Mouse (Mus musculus) hindbrain, embryonic 13.5 days (tissue): ENCODE measurements around the gene Ccdc43. TPM values are rescaled to one million over a fixed set of nuclear protein-coding genes. Genes with fewer than 3 reads are reported as not detected.
A peak's percentile ranks its signal among the peaks of the same experiment; 100 is the strongest.
"Not testable (repeated sequence)": the region's sequence is repeated elsewhere in the genome, so short reads cannot be mapped to it uniquely, and the experiment has no call there.

ENCODE experiments used
- ATAC-seq: fragments of 200-750 bp; cut with Nextera tagmentation; 2 replicates; pipeline ENCODE4 v1.8.0; 2017; ENCODE audit warnings: moderate TSS enrichment; ENCODE audit not compliant: low FRiP score
- H3K27ac ChIP-seq: fragments of 300-500 bp; sonication (generic); 2 replicates; pipeline ENCODE4 v1.5.1; 2015; ENCODE audit warnings: inconsistent platforms, mild to moderate bottlenecking, moderate library complexity
- H3K27me3 ChIP-seq: fragments of 300-500 bp; sonication (generic); 2 replicates; pipeline ENCODE4 v1.6.1; 2015; ENCODE audit warnings: mild to moderate bottlenecking, inconsistent platforms
- H3K36me3 ChIP-seq: fragments of 300-500 bp; sonication (generic); 2 replicates; pipeline ENCODE4 v1.6.1; 2015; ENCODE audit warnings: mild to moderate bottlenecking, inconsistent platforms
- H3K4me1 ChIP-seq: fragments of 300-500 bp; sonication (generic); replicated peaks from 2 replicates; pipeline ENCODE4 v1.6.1; 2015; ENCODE audit warnings: inconsistent platforms
- H3K4me2 ChIP-seq: fragments of 300-500 bp; sonication (generic); 2 replicates; pipeline ENCODE4 v1.6.1; 2015; ENCODE audit warnings: inconsistent platforms, mild to moderate bottlenecking, moderate library complexity
- H3K4me3 ChIP-seq: fragments of 300-500 bp; sonication (generic); 2 replicates; pipeline ENCODE4 v1.5.1; 2015; ENCODE audit warnings: mild to moderate bottlenecking, inconsistent platforms
- H3K9ac ChIP-seq: fragments of 300-500 bp; sonication (generic); 2 replicates; pipeline ENCODE4 v1.6.1; 2015; ENCODE audit warnings: mild to moderate bottlenecking, inconsistent platforms
- H3K9me3 ChIP-seq: fragments of 300-500 bp; sonication (generic); 2 replicates; pipeline ENCODE4 v1.6.1; 2016; ENCODE audit warnings: inconsistent platforms
- WGBS: fragments of 180-500 bp; shearing (Covaris S2); methylation state at CpG from one replicate; pipeline ENCODE4 v1.1.7; 2015; 5-methylcytosine and 5-hydroxymethylcytosine counted together
- polyA plus RNA-seq: library from polyadenylated mRNA; unstranded; fragments of >200 nt; fragmentation: Nextera tagmentation; extraction: Ambion mirVana; gene quantifications from 2 replicates; pipeline ENCODE4 v1.2.1, GENCODE M21; 2015

Gene Ccdc43
- polyA plus RNA-seq, 1 experiment from 2014 or later, result 38.4 TPM

DNA sequence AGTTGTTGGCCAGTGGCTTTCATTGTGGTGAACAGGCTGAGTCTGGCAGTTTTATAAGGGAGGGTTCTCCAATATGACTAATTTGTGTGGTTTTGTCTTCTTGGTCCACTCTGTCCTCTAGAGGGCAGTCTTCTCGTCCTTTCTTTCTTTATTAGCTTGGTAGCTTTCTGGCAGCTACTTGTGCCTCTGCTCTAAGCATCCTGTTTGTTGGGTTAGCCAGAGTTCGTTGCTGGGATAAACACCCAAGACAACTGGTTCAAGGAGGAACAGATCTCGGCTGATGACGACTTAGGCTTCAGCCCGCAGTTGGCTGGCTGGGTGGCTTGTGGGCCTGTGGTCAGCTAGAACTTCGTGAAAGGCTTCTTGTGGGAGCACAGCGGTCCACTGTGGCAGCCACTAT lies 31.0 kb upstream of the Ccdc43 start:
- Histone ChIP-seq H3K4me3 (no peak overlapping the region), H3K27ac (no peak overlapping the region), H3K9me3 (no peaks in the 10 kb centered on the region), H3K9ac (no peak overlapping the region), H3K27me3 (peaks cover 2% of the 10 kb centered on the region; the same call in 1 of the 2 replicates), H3K4me2 (no peak overlapping the region), H3K36me3 (no peaks in the 10 kb centered on the region), H3K4me1 (no peaks in the 10 kb centered on the region)
- ATAC-seq, result no peak
- 33% methylated on average over 7 of the region's 7 CpGs for WGBS

DNA sequence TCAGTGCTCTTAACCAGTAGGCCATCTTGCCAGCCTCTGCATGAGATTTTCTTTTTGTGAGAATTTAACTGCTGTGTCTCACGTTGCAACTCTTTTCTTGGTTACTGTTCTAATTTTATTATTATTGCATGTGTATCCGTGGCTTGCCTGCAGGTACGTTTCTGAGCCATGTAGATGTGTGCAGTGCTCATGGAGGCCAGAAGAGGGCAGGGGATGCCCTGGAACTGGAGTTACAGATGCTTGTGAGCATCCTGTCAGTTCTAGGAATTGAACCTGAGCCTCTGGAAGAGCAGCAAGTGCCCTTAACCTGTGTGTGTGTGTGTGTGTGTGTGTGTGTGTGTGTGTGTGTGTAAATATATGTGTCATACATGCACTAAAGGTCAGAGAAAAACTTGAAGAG lies 28.0 kb upstream of the Ccdc43 start:
- H3K27ac ChIP-seq, result no peak overlapping the region
- ATAC-seq, result no peak

DNA sequence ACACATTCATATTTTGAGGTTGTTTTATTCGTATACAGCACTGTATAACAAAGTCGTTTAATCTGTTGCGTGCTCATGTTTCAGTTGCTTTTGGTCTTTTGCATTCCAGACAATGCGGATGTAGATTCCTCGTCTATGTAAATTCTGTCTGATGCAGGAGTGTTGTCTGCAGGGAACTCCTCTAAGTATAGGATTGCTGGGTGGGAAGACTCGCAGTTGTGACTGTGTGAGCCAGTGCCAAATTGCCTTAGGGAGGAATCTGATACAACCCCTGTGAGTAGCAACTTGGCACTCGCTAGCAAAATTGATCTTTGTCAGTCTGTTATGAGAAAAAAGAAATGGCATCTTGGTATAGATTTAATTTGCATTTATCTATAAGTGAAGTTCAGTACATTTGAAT lies 18.6 kb upstream of the Ccdc43 start:
- no peak for ATAC-seq
- H3K4me3 ChIP-seq, result no peak overlapping the region
- no peaks in the 10 kb centered on the region for H3K27me3 ChIP-seq
- no peaks in the 10 kb centered on the region; the same call in 1 of the 2 replicates for H3K9me3 ChIP-seq
- no peak overlapping the region for H3K9ac ChIP-seq
- no peaks in the 10 kb centered on the region for H3K4me1 ChIP-seq
- 77% methylated on average over 7 of the region's 7 CpGs for WGBS
- H3K36me3 ChIP-seq, result no peaks in the 10 kb centered on the region
- no peak overlapping the region for H3K27ac ChIP-seq
- H3K4me2 ChIP-seq, result no peak overlapping the region

More for the DNA sequence above, 28.0 kb upstream of the Ccdc43 start:
- Histone ChIP-seq H3K4me2 (no peak overlapping the region), H3K27me3 (peaks cover 3% of the 10 kb centered on the region; the same call in 1 of the 2 replicates), H3K4me3 (no peak overlapping the region), H3K9ac (no peak overlapping the region), H3K4me1 (no peaks in the 10 kb centered on the region), H3K36me3 (no peaks in the 10 kb centered on the region), H3K9me3 (no peaks in the 10 kb centered on the region)
- WGBS, result 43% methylated on average over 3 of the region's 3 CpGs

DNA sequence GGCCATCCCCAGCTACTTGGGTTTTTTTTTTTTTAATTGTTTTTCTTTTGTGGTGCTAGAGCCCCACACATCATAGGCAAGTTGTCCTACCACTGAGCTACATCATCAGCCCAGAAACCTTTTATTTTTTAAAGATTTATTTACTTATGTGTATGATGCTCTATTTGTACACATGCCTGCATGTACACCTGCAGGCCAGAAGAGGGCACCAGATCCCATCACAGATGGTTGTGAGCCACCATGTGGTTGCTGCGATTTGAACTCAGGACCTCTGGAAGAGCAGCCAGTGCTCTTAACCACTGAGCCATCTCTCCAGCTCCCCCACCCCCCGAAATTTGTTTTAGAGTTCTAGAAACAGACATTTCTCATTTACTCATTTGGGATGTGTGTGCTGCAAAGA lies 17.0 kb upstream of the Ccdc43 start:
- not testable (repeated sequence) for H3K9ac ChIP-seq, H3K27ac ChIP-seq, H3K4me2 ChIP-seq, ATAC-seq, H3K9me3 ChIP-seq, H3K36me3 ChIP-seq, H3K4me3 ChIP-seq, H3K4me1 ChIP-seq, H3K27me3 ChIP-seq
- 83% methylated on average over 2 of the region's 2 CpGs for WGBS

DNA sequence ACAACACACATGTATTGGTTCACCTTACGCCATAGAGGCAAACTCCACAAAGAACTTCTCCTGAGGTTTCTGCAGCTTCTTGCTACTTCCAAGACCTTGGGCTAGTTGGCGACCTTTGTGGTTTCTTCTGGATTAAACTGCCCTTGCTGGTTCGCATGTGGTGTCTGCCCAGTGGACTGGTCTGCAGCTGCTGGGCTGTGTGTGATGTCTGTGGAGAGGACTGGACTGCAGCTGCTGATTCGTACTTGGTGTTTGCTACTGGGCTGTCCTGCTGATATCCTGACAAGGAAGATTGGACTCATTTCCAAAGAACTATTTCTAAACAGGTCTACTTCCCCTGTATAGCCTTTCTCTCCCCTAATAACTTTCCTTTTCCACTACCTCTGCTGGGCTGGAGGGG lies 14.8 kb upstream of the Ccdc43 start:
- Histone ChIP-seq H3K27me3 (0 out of 2 replicates have a peak, but pooled peaks cover 3% of the 10 kb centered on the region), H3K4me1 (no peaks in the 10 kb centered on the region), H3K4me2 (no peak overlapping the region), H3K4me3 (no peak overlapping the region), H3K9ac (no peak overlapping the region), H3K9me3 (no peaks in the 10 kb centered on the region; the same call in 1 of the 2 replicates), H3K36me3 (no peaks in the 10 kb centered on the region), H3K27ac (no peak overlapping the region)
- no peak for ATAC-seq
- WGBS, result 94% methylated on average over 4 of the region's 4 CpGs

DNA sequence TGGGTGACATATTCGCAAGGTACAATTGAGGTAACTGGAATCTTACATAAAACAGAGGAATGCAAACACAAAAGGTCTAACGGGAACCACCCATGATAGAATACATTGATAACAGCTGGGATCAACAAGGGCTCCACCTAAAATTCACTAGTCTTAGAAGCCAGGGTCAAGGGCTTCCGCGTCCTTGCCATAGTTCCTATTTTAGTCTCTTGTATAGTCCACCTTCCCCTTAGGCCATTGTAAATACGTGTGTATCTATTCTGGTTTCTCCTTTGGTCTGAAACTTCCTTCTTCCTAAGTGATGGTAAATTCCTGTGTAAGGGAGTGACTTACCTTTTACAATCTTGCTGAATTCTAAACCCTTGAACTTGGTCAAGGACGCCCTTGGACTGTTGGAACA lies 4.6 kb upstream of the Ccdc43 start:
- H3K4me3 ChIP-seq, H3K4me1 ChIP-seq, H3K4me2 ChIP-seq, H3K27ac ChIP-seq, H3K9me3 ChIP-seq, H3K27me3 ChIP-seq, H3K36me3 ChIP-seq, H3K9ac ChIP-seq, ATAC-seq: not testable (repeated sequence)
- 89% methylated on average over 6 of the region's 6 CpGs for WGBS

DNA sequence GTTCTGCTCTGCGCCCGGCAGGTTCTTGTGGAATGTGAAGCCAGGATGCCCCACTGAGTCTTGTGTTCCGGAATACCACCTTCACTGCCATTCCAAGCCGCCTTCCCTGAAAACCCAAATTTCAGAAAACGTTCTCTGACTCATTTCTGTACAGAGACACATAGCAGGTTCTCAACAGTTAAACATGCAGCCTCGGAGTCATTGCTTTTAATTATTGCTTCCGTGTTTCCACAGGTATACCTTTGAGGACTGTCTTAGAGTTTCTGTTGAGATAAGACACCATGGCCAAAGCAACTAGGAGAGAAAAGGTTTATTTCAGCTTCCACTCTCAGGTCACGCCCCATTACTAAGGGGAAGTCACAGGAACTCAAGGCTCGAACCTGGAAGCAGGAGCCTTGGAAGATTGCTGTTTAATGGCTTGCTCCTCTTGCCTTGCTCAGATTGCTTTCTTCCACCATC lies 465 bp upstream of the Ccdc43 start:
- ATAC-seq, result peak; percentile 16; the same call in 1 of the 2 replicates
- peaks cover 13% of the 10 kb centered on the region for H3K36me3 ChIP-seq
- H3K4me2 ChIP-seq, result peak overlapping the region; percentile 80
- peak overlapping the region; percentile 82 for H3K9ac ChIP-seq
- H3K4me3 ChIP-seq, result peak overlapping the region; percentile 74
- WGBS, result 22% methylated on average over 9 of the region's 9 CpGs
- H3K27ac ChIP-seq, result peak overlapping the region; percentile 79
- peaks cover 20% of the 10 kb centered on the region for H3K4me1 ChIP-seq
- H3K27me3 ChIP-seq, result no peaks in the 10 kb centered on the region
- H3K9me3 ChIP-seq, result no peaks in the 10 kb centered on the region

DNA sequence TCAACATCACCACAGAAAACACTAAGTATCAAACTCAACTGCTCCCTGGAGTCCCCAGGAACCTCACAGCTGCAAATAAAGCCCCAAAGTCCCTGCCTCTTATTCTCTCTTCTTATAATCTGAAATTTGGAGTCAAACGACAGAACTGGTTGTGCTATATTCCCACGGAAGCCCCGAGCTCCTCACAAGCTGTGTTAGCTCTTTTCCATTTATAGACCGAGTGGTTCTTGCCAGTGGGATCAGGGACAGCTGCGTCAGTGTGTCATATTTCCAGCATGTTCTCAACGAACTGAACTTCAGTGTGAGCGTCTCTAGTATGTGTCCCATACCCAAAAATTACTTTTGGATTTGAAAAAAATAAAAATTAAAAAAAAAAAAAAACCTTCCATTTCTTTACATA lies 2.3 kb downstream of the Ccdc43 start:
- Histone ChIP-seq H3K9ac (no peak overlapping the region), H3K27ac (no peak overlapping the region), H3K4me2 (no peak overlapping the region), H3K4me3 (no peak overlapping the region), H3K36me3 (peaks cover 24% of the 10 kb centered on the region), H3K9me3 (no peaks in the 10 kb centered on the region), H3K27me3 (no peaks in the 10 kb centered on the region), H3K4me1 (peaks cover 20% of the 10 kb centered on the region)
- no peak for ATAC-seq
- WGBS, result 95% methylated on average over 7 of the region's 7 CpGs

DNA sequence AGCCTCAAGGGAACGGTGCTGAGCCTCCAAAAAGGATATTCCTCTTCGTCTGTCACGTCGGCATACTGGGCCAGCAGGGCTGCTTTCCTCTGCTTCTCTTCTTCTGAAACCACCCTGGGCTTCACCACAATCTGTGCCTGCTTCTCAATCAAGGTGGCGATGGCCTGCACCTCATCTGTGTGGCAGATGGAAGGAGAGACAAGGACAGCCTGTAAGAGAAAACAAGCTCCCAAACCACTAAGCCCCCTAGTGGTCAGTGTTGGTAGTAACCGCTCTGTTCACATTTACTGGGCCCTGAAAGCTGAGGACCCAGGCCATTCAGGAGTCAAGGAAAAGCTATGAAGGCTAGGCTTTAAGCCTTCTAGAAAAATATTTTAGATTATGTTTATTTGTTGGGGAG lies 7.4 kb downstream of the Ccdc43 start:
- Histone ChIP-seq H3K27ac (no peak overlapping the region), H3K27me3 (no peaks in the 10 kb centered on the region), H3K36me3 (peaks cover 48% of the 10 kb centered on the region), H3K4me1 (no peaks in the 10 kb centered on the region; the same call in 1 of the 2 replicates), H3K4me2 (no peak overlapping the region), H3K9me3 (no peaks in the 10 kb centered on the region), H3K4me3 (no peak overlapping the region), H3K9ac (no peak overlapping the region)
- WGBS, result 63% methylated on average over 6 of the region's 6 CpGs
- no peak for ATAC-seq

DNA sequence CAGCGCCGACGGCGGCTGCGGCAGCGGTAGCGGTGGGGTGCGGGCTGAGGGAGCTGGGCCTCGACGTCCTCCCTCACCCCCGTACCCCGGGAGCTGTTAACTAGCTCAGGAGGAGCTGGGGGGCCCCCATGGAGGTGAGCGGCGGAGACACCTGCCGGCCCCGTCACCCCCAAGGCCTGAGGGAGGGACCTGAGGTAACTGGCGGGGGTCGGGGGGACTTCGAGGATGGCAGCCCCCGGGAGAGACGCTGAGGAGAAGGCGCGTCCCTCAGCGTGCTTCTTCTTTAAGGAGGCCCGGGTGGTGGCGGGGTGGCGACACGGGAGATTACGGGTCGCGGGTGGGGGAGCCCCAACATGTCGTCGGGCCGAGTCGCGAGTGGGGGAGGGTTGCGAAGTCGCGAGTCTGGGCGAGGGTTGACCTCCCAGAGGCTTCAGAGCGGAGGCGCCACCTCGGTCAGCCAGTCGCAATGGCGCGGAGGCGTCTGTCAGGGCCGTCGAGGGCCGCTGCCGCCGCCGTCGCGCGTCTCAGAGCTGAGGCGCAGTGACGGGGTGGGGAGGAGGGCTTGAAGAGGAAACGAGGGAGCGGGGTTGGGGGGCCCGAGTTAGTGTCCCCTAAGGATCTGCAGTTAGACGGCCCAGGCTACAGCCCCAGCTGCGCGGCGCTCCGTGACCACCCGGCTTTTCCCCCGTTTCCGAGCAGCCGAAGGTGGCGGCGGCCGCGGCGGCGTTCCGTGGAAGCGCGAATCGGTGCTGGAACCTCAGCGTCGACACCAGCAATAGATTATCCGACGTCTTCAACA lies 31.7 kb downstream of the Ccdc43 start:
- peaks cover 15% of the 10 kb centered on the region; the same call in 1 of the 2 replicates for H3K9me3 ChIP-seq
- no peak overlapping the region for H3K9ac ChIP-seq
- no peak overlapping the region for H3K27ac ChIP-seq
- peak overlapping the region; percentile 25; the same call in 1 of the 2 replicates for H3K4me2 ChIP-seq
- H3K36me3 ChIP-seq, result no peaks in the 10 kb centered on the region
- peak overlapping the region; percentile 12; the same call in 1 of the 2 replicates for H3K4me3 ChIP-seq
- WGBS, result 45% methylated on average over 83 of the region's 84 CpGs
- peaks cover 35% of the 10 kb centered on the region for H3K27me3 ChIP-seq
- no peaks in the 10 kb centered on the region for H3K4me1 ChIP-seq
- no peak for ATAC-seq

DNA sequence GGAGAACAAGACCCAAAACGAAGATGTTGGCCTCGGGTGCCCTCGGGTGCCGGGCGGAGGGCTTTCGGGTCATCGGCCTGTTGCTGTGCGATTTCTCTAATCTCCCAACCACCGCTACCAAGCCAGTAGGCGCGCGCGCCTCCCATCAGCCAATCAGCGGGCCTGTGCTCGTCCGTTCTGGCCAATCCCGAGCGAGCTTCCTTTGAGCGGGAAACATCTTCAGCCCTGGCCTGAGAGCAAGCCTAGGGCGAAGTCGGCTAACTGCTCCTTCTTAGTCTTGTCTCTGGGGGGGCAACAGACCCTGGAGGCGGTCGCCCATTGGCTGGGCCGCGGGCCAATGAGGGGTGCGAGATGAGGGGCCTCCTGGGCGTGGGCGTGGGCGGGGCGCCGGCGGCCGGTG lies 32.4 kb downstream of the Ccdc43 start:
- Histone ChIP-seq H3K4me1 (no peaks in the 10 kb centered on the region), H3K9ac (no peak overlapping the region), H3K36me3 (no peaks in the 10 kb centered on the region), H3K9me3 (peaks cover 15% of the 10 kb centered on the region; the same call in 1 of the 2 replicates), H3K27ac (no peak overlapping the region), H3K4me3 (peak overlapping the region; percentile 12; the same call in 1 of the 2 replicates), H3K4me2 (peak overlapping the region; percentile 25; the same call in 1 of the 2 replicates), H3K27me3 (peaks cover 35% of the 10 kb centered on the region)
- WGBS, result 49% methylated on average over 33 of the region's 33 CpGs
- no peak for ATAC-seq

DNA sequence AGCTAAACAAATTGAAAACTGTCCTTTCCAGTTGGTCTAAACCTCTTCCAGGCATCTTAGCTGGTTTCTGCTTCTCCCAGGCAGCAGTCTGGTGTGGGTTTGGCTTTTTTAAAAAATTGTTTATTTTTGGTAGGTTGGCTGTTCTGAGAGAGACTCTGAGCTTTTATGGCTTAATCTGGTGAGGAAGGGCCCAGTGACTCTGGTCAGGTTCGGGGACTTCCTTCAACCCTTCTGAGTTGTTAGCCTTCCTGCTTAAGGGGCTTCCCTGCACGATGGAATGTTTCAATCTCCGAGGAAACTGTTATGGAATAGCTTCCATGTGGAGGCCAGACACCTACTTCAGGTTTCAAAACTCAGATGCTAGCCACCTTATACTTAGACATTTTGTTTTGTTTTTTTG lies 34.2 kb downstream of the Ccdc43 start, which contains the start of gene Meioc:
TSS of gene Meioc (plus strand) at position 301 of the 400 bp plus-strand sequence.
- H3K27ac ChIP-seq, result no peak within 1 kb of the TSS
- no peak for ATAC-seq
- no peak within 1 kb of the TSS for H3K9ac ChIP-seq
- H3K27me3 ChIP-seq, result peaks cover 35% of the 10 kb centered on the region
- H3K4me1 ChIP-seq, result no peaks in the 10 kb centered on the region
- H3K36me3 ChIP-seq, result no peaks in the 10 kb centered on the region
- no peak within 1 kb of the TSS for H3K4me3 ChIP-seq
- H3K4me2 ChIP-seq, result no peak within 1 kb of the TSS
- whole genome bisulfite sequencing, result 76% methylated on average over 3 of the region's 3 CpGs
- peaks cover 15% of the 10 kb centered on the region; the same call in 1 of the 2 replicates for H3K9me3 ChIP-seq

DNA sequence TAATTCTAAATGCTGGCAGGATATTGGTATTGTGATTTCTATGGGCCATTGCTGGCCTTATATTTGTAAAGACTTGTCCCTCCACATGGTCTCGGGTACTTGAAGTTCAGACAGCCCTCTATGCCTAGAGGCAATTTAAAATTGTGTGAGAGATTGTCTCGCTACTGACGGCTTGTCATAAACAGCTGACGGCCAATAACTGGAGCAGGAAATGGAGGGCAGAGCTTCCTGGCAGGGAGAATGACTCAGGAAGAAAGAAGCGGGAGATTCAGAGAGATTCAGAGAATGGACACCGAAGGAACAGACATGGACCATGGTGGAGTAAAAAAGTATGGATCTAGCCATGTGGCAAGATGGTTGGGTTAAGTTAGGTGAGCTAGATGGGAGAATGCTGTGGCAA lies 40.7 kb downstream of the Ccdc43 start:
- WGBS, result 74% methylated on average over 6 of the region's 6 CpGs
- no peak overlapping the region for H3K9ac ChIP-seq

More for the DNA sequence above, 40.7 kb downstream of the Ccdc43 start:
- Histone ChIP-seq H3K9me3 (no peaks in the 10 kb centered on the region), H3K27me3 (no peaks in the 10 kb centered on the region), H3K4me3 (no peak overlapping the region), H3K36me3 (no peaks in the 10 kb centered on the region), H3K4me2 (no peak overlapping the region), H3K27ac (no peak overlapping the region), H3K4me1 (no peaks in the 10 kb centered on the region)
- ATAC-seq, result no peak
